Mouse (Mus musculus) cerebellum, adult 2 months (tissue): ENCODE results near the gene Pex7. TPM values are rescaled to one million over a fixed set of nuclear protein-coding genes. Genes with fewer than 3 reads are reported as not detected.

Source experiments
- DNase-seq, 2 experiments: peaks; one replicate each; pipeline ENCODE4 v3.0.0; 2021
- H3K27ac ChIP-seq: fragments of 200-500 bp; 2 replicates; pipeline ENCODE4 v1.5.1; 2012; ENCODE audit warnings: low read length, control low read depth, inconsistent platforms; ENCODE audit not compliant: insufficient read depth
- H3K27me3 ChIP-seq: fragments of 200-500 bp; 2 replicates; pipeline ENCODE4 v1.6.1; 2012; ENCODE audit warnings: inconsistent platforms, mild to moderate bottlenecking, low read length, moderate library complexity; ENCODE audit not compliant: control insufficient read depth, insufficient read depth
- H3K4me1 ChIP-seq: fragments of 200-500 bp; 2 replicates; pipeline ENCODE4 v1.6.1; 2011; ENCODE audit warnings: low read length; ENCODE audit not compliant: control insufficient read depth, insufficient read depth
- H3K4me3 ChIP-seq: fragments of 200-500 bp; replicated peaks from 2 replicates; pipeline ENCODE3; 2011; ENCODE audit warnings: mild to moderate bottlenecking, low read depth, low read length, control low read depth; ENCODE audit not compliant: insufficient read depth
- CTCF ChIP-seq: fragments of 200-500 bp; IDR thresholded peaks from 2 replicates; pipeline ENCODE4 v1.5.1; 2011; ENCODE audit warnings: low read depth, mild to moderate bottlenecking, control low read depth, low read length, moderate library complexity, borderline replicate concordance; ENCODE audit not compliant: insufficient read depth
- POLR2A ChIP-seq: fragments of 200-500 bp; IDR thresholded peaks from 2 replicates; pipeline ENCODE4 v1.6.1; 2011; ENCODE audit warnings: low read length, control low read depth, borderline replicate concordance; ENCODE audit not compliant: insufficient read depth
- WGBS: fragments of 180-500 bp; shearing (Covaris S2); methylation state at CpG from one replicate; pipeline ENCODE4 v1.1.7; 2018; 5-methylcytosine and 5-hydroxymethylcytosine counted together
- polyA plus RNA-seq: library from polyadenylated mRNA; depleted of rRNA; stranded (reverse); fragments of >200 nt; gene quantifications from 2 replicates; pipeline ENCODE4 v1.2.3, GENCODE M21; 2012

Gene Pex7
- polyA plus RNA-seq, 1 experiment: 39.8 TPM

DNA sequence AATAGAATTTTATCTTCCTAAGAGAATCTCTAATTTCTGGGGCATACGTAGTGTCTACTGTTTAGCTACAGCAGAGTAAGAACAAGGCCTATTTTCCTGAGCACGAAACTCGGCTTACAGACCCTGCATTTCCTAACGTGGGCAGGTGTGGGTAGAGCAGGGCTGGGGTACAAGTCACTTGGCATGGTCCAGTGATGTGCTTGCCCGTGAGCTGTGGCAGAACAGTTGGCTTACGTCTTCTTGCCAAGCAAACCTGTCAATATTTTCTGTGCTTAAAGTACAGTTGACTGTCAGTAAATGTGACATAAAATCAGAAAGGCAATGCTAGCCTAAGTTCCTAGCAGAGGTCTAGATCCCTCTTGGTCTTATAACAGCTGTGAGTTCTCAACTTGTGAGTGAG is 39.2 kb upstream of the Pex7 start:
- TF ChIP-seq CTCF (no peak), POLR2A (no peak)
- H3K27ac ChIP-seq: no peak overlapping the region
- DNase-seq: no peak
- no peak overlapping the region for H3K4me3 ChIP-seq
- WGBS: 37% methylated on average over 6 of the region's 6 CpGs
- H3K27me3 ChIP-seq: no peaks in the 10 kb centered on the region
- H3K4me1 ChIP-seq: peaks cover 5% of the 10 kb centered on the region

DNA sequence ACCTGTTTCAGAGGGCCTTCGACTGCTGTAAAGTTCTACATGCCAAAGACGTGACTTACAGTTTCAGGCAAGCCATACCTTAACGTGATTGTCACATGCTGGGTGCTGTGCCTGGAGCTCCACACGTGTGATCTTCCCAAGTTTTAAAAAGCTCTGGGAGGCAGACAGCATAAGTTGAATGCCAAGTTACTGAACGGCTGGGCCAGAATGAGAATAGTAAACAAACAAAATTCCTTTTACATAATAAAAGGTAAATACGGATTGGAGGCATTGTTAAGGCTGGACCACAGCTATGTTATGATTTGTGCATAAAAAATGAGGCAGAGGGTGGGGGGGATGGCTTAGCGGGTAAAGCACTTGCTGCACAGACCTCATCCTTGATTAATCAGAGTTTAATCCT is 38.2 kb upstream of the Pex7 start:
- TF ChIP-seq POLR2A: no peak
- TF ChIP-seq CTCF: no peak
- DNase-seq: no peak
- Histone ChIP-seq H3K4me3 (no peak overlapping the region), H3K4me1 (peaks cover 10% of the 10 kb centered on the region), H3K27ac (no peak overlapping the region), H3K27me3 (no peaks in the 10 kb centered on the region)
- WGBS: 66% methylated on average over 7 of the region's 7 CpGs

DNA sequence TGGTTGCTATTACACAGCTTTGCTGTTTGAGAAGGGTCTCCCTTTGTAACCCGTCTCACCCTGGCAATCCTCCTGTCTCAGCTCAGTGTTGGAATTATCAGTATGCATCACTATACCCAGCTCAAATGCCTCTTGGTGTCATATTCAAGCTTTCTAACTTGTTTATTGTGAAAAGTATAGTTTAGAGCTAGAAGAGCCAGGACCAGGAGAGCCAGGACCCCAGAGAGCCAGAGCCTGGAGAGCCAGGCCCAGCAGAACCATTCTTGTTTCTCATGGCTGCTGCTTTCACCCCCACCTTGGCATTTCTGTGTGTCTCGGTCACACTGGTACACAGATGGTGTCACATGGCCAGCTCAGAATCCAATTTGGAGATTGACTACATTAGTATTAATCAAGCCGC is 35.1 kb upstream of the Pex7 start:
- no peak for DNase-seq
- 69% methylated on average over 3 of the region's 3 CpGs for WGBS
- Histone ChIP-seq H3K4me1 (peaks cover 15% of the 10 kb centered on the region), H3K27ac (no peak overlapping the region), H3K27me3 (no peaks in the 10 kb centered on the region), H3K4me3 (no peak overlapping the region)
- TF ChIP-seq CTCF: no peak
- TF ChIP-seq POLR2A: no peak

DNA sequence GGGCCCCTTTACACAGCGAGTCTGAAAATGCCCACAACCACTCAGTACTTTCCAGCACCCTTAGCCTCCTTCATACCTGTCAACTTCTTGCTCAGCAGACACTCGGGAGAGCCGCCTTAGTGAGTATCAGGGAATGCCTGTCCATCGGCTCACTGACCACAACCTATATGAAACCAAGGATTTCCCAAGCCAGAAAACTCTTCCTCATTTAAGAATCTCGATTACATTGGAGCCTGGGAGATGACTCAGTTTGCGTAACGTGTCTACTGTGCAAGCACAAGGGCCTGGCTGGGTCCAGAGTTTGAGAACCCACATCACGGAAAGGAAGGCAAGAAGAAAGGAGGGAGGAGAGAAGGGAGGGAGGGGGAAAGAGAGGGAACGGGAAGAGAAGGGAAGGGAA is 34.4 kb upstream of the Pex7 start:
- Histone ChIP-seq H3K27me3 (no peaks in the 10 kb centered on the region), H3K27ac (no peak overlapping the region), H3K4me3 (no peak overlapping the region), H3K4me1 (peaks cover 15% of the 10 kb centered on the region)
- no peak for DNase-seq
- WGBS: 91% methylated on average over 9 of the region's 9 CpGs
- TF ChIP-seq CTCF (no peak), POLR2A (no peak)

DNA sequence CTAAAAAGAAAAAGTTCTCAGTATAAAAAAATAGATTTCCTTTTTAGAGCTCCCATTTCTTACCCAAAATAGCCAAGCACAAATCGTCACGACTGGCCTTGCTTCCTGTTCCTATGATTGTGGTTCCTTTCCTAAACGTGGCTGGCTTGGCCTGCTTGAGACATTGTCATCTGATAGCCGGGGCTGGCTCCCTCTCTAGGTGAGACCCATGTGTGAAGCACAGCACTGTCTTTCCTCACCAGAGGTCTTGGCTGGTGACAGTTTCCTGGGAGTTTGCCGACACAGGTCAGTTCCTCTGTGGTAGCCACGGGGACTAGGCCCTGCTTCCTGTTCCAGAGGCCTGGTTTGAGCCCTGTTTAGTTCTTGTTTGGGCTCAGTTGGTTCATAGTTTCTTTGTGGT is 33.6 kb upstream of the Pex7 start:
- no peak overlapping the region for H3K4me3 ChIP-seq
- TF ChIP-seq CTCF (no peak), POLR2A (no peak)
- H3K27me3 ChIP-seq: no peaks in the 10 kb centered on the region
- H3K4me1 ChIP-seq: peaks cover 14% of the 10 kb centered on the region
- no peak for DNase-seq
- no peak overlapping the region for H3K27ac ChIP-seq
- WGBS: 44% methylated on average over 6 of the region's 6 CpGs

DNA sequence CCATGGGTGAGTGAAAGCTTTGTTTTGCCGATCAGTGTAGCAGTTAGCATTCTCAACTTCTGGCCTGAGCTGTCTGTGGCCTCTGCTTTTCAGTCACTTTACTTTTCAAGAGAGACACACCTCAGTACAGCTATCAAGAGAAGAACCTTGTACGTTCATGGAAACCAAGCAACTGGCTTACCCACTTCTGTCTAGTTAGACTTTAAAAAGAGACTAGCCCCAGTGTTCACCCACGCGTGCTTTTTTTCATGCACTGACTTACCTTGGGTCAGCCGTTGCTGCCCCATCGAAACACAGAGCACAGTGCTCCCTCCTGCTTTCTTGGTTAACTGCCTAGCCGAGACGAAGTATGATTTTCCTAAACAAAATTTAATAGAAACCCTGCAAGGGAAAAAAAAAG is 33.1 kb upstream of the Pex7 start:
- Histone ChIP-seq H3K4me3 (no peak overlapping the region), H3K27ac (no peak overlapping the region), H3K27me3 (no peaks in the 10 kb centered on the region), H3K4me1 (peaks cover 14% of the 10 kb centered on the region)
- TF ChIP-seq CTCF (no peak), POLR2A (no peak)
- no peak for DNase-seq
- 82% methylated on average over 8 of the region's 8 CpGs for WGBS

DNA sequence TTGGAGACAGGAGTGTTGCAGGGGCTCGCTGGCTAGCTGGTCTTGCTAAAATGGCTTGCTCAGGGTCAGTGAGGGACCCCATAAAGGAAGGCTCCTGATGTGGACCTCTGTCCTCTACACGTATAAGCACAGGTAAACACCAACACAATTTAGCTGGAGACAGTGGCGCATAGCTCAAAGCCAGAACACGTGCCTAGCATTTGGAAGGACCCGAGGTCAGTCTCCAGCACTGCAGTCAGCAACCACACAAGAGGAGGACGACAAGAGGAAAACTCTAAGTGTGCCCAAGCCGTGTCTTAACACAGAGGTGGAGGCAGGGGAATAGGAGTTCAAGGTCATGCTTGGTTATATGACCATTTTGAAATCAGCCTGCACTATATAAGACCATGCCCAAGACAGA is 32.6 kb upstream of the Pex7 start:
- Histone ChIP-seq H3K27me3 (no peaks in the 10 kb centered on the region), H3K4me1 (peaks cover 14% of the 10 kb centered on the region), H3K27ac (no peak overlapping the region), H3K4me3 (no peak overlapping the region)
- WGBS: 91% methylated on average over 7 of the region's 7 CpGs
- no peak for TF ChIP-seq POLR2A
- no peak for DNase-seq

DNA sequence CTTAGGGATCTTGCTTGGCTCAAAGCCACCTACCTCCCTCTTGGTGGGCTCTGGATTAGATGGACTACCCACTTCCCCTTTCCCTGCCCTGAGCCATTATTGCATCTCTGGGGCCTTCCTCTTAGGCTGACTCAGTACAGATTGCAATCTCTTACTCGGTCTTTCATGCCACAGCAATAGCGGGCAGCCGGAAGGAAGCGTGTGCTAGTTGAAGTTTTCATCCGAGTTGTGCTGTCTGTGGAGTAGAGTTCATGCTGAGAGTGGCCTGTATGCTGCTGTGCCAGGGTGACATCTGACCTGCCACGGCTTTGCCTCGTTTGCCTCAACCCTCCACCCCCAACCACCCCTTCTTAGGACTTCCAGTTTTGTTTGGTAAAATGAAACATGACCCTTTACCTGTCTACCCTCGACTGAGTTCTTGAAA is 31.8 kb upstream of the Pex7 start:
- 57% methylated on average over 8 of the region's 8 CpGs for WGBS
- TF ChIP-seq POLR2A: no peak
- TF ChIP-seq CTCF: no peak
- peaks cover 14% of the 10 kb centered on the region for H3K4me1 ChIP-seq
- no peak overlapping the region for H3K4me3 ChIP-seq
- DNase-seq: no peak
- no peak overlapping the region for H3K27ac ChIP-seq
- no peaks in the 10 kb centered on the region for H3K27me3 ChIP-seq
